11 mouse cellular contexts compared by ENCODE assay signal in genomic region chr10:26243203-26243602, GRCm38 (mm10).
"Had no signal": no experiment of that assay in that cellular context is flagged by ENCODE, and none has a peak within 500 bp of the region (broad histone marks: within the 10 kb centered on the region; RNA-seq: fewer than 3 reads in every experiment).

No protein-coding gene starts in this region.

- DNase-seq: lung, adult 18-20 months; lung, embryonic 14.5 days; lung, postnatal 10 days; lung, postnatal 4 days; midbrain, embryonic 14.5 days; retina, postnatal 1 day; right cerebral cortex, postnatal 4 days; spleen, adult 18-20 months; thymus, adult 2 months; thymus, postnatal 25 days had no signal

- ATAC-seq: midbrain, embryonic 16.5 days had no signal
